Mouse (Mus musculus) heart, embryonic 12.5 days (tissue): ENCODE measurements around the gene Ank3. TPM values are rescaled to one million over a fixed set of nuclear protein-coding genes. Genes with fewer than 3 reads are reported as not detected.

Experiments used
- ATAC-seq: fragments of 200-750 bp; cut with Nextera tagmentation; 2 replicates; pipeline ENCODE4 v1.8.0; 2017; ENCODE audit warnings: moderate TSS enrichment, moderate library complexity; ENCODE audit not compliant: insufficient number of reproducible peaks, low FRiP score
- H3K27ac ChIP-seq: fragments of 300-500 bp; sonication (generic); 2 replicates; pipeline ENCODE4 v1.5.1; 2016; ENCODE audit warnings: mild to moderate bottlenecking, moderate library complexity; ENCODE audit not compliant: poor library complexity, severe bottlenecking
- H3K27me3 ChIP-seq: fragments of 300-500 bp; sonication (generic); replicated peaks from 2 replicates; pipeline ENCODE4 v1.6.1; 2016; ENCODE audit warnings: mild to moderate bottlenecking, moderate library complexity
- H3K36me3 ChIP-seq: fragments of 300-500 bp; sonication (generic); 2 replicates; pipeline ENCODE4 v1.6.1; 2016; ENCODE audit warnings: mild to moderate bottlenecking, moderate library complexity
- H3K4me1 ChIP-seq: fragments of 300-500 bp; sonication (generic); replicated peaks from 2 replicates; pipeline ENCODE4 v1.6.1; 2016; ENCODE audit warnings: mild to moderate bottlenecking
- H3K4me2 ChIP-seq: fragments of 300-500 bp; sonication (generic); 2 replicates; pipeline ENCODE4 v1.6.1; 2016; ENCODE audit warnings: mild to moderate bottlenecking, moderate library complexity
- H3K4me3 ChIP-seq: fragments of 300-500 bp; sonication (generic); 2 replicates; pipeline ENCODE4 v1.5.1; 2016; ENCODE audit warnings: mild to moderate bottlenecking
- H3K9ac ChIP-seq: fragments of 300-500 bp; sonication (generic); 2 replicates; pipeline ENCODE4 v1.6.1; 2016; ENCODE audit warnings: mild to moderate bottlenecking, moderate library complexity
- H3K9me3 ChIP-seq: fragments of 300-500 bp; sonication (generic); replicated peaks from 2 replicates; pipeline ENCODE4 v1.6.1; 2016; ENCODE audit warnings: mild to moderate bottlenecking, moderate library complexity
- WGBS: fragments of 180-500 bp; shearing (Covaris S2); methylation state at CpG from one replicate; pipeline ENCODE4 v1.1.7; 2016; 5-methylcytosine and 5-hydroxymethylcytosine counted together
- polyA plus RNA-seq: library from polyadenylated mRNA; unstranded; fragments of >200 nt; fragmentation: Nextera tagmentation; extraction: Ambion mirVana; gene quantifications from 2 replicates; pipeline ENCODE4 v1.2.1, GENCODE M21; 2016

Gene Ank3
- polyA plus RNA-seq, 1 experiment from 2014 or later, result 61.9 TPM

- H3K4me2 ChIP-seq, result no peak overlapping the region
- no peaks in the 10 kb centered on the region for H3K27me3 ChIP-seq
- H3K27ac ChIP-seq, result no peak overlapping the region; the same call in 1 of the 2 replicates
- H3K4me1 ChIP-seq, result peaks cover 35% of the 10 kb centered on the region
- 0 out of 2 replicates have a peak, but pooled peaks cover 3% of the 10 kb centered on the region for H3K36me3 ChIP-seq
- H3K9ac ChIP-seq, result no peak overlapping the region
- no peaks in the 10 kb centered on the region for H3K9me3 ChIP-seq
- ATAC-seq, result no peak
- H3K4me3 ChIP-seq, result no peak overlapping the region
- WGBS, result 77% methylated on average over 9 of the region's 9 CpGs
Measured at GRCm38 (mm10) chr10:69792400-69792799, 393.8 kb downstream of the Ank3 start.

GRCm38 (mm10) chr10:69793079-69793478, 394.5 kb downstream of the Ank3 start:
- Histone ChIP-seq H3K27ac (no peak overlapping the region), H3K36me3 (0 out of 2 replicates have a peak, but pooled peaks cover 3% of the 10 kb centered on the region), H3K9me3 (no peaks in the 10 kb centered on the region), H3K9ac (no peak overlapping the region), H3K4me2 (no peak overlapping the region), H3K4me3 (no peak overlapping the region), H3K27me3 (no peaks in the 10 kb centered on the region), H3K4me1 (peaks cover 40% of the 10 kb centered on the region)
- 34% methylated on average over 9 of the region's 9 CpGs for WGBS
- ATAC-seq, result peak; percentile 56; the same call in 1 of the 2 replicates

GRCm38 (mm10) chr10:69795656-69796055, 397.1 kb downstream of the Ank3 start:
- Histone ChIP-seq H3K4me3 (no peak overlapping the region), H3K27me3 (no peaks in the 10 kb centered on the region), H3K9me3 (no peaks in the 10 kb centered on the region), H3K4me2 (no peak overlapping the region), H3K9ac (no peak overlapping the region), H3K27ac (peak overlapping the region; percentile 7; the same call in 1 of the 2 replicates), H3K4me1 (peaks cover 43% of the 10 kb centered on the region), H3K36me3 (0 out of 2 replicates have a peak, but pooled peaks cover 3% of the 10 kb centered on the region)
- no peak for ATAC-seq
- 53% methylated on average over 3 of the region's 3 CpGs for WGBS

DNA sequence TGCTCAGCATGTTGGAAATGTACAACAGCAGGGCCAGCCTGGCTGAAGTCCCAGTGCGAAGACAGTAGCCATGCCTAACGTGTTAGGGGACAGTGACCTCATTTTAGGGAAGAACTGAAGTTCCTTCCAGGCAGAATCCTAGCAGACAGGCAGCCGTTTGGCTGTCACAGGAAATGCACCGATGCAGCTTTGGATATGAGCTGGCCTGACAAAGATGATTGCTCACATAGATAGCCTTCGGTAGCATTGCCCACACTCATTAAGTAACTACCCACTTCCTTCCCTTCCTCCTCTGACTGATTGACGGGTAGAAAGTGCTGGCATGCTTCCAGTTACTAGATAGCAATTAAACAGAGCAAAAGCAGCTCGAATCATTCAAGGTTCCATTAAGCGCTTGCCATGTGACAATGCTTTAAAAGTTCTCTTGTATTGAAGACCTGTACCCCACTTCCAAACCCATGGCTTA, 397.9 kb downstream of the Ank3 start:
- WGBS, result 34% methylated on average over 8 of the region's 8 CpGs
- no peak for ATAC-seq
- no peak overlapping the region for H3K9ac ChIP-seq
- H3K4me1 ChIP-seq, result peaks cover 44% of the 10 kb centered on the region
- H3K4me2 ChIP-seq, result no peak overlapping the region
- no peaks in the 10 kb centered on the region for H3K27me3 ChIP-seq
- H3K9me3 ChIP-seq, result no peaks in the 10 kb centered on the region
- H3K4me3 ChIP-seq, result no peak overlapping the region
- H3K27ac ChIP-seq, result peak overlapping the region; percentile 1
- H3K36me3 ChIP-seq, result 0 out of 2 replicates have a peak, but pooled peaks cover 3% of the 10 kb centered on the region

DNA sequence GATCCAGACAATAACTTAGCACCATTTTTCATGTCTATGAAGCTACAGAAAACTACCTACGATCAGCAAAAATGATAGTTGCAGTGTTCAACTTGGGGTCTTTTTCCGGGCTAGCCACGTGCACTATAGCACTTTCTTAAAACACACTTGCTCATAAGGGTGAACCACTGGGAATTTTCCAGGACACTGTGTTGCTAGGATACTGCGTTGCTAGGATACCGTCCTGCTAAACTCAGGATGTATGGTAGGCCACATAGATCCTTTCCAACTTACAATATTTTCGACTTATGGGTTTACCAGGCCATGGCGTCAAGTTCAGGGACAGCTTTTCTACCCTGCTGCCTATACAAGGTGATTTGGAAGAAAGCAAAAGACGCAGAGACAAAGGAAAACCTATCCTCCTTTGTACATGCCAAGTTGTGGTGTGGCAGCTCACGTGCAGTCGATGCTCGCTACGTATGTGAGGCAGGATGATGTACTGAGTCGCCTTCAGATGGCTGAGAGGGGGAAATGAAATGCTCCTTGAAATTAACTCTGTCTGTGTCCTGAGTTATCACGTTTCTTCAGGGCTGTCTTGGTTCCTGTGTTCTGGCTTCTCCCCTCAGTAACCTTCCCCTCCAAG, 404.7 kb downstream of the Ank3 start:
- H3K27me3 ChIP-seq, result no peaks in the 10 kb centered on the region
- H3K36me3 ChIP-seq, result peaks cover 6% of the 10 kb centered on the region
- no peak overlapping the region for H3K27ac ChIP-seq
- no peak for ATAC-seq
- H3K9ac ChIP-seq, result no peak overlapping the region
- no peak overlapping the region for H3K4me3 ChIP-seq
- WGBS, result 89% methylated on average over 14 of the region's 14 CpGs
- peaks cover 17% of the 10 kb centered on the region for H3K4me1 ChIP-seq
- H3K4me2 ChIP-seq, result no peak overlapping the region
- H3K9me3 ChIP-seq, result 0 out of 2 replicates have a peak, but pooled peaks cover 5% of the 10 kb centered on the region

DNA sequence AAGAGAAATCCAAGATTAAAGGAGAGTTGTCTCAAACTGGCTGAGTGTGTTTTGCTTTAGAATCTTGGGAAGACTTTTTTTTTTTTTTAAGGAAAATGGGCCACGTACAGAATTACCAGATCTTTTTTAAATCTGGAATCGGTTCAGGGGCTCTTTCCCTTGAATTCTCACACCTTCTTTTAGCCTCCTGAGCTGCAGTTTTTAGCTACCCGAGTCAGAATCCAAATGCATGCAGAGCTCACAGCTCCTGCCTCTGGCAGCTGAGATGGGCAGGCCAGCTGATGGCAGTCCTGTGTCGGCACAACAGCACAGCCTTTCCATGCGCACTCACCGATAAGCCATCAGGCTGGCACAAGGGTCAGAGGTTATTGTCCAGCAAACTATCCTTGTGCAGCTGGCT, 406.0 kb downstream of the Ank3 start:
- WGBS, result 73% methylated on average over 6 of the region's 6 CpGs
- 0 out of 2 replicates have a peak, but pooled peaks cover 5% of the 10 kb centered on the region for H3K9me3 ChIP-seq
- no peak overlapping the region for H3K4me2 ChIP-seq
- H3K9ac ChIP-seq, result no peak overlapping the region
- no peak overlapping the region for H3K27ac ChIP-seq
- H3K27me3 ChIP-seq, result no peaks in the 10 kb centered on the region
- no peak for ATAC-seq
- H3K4me1 ChIP-seq, result peaks cover 10% of the 10 kb centered on the region
- peaks cover 18% of the 10 kb centered on the region for H3K36me3 ChIP-seq
- no peak overlapping the region for H3K4me3 ChIP-seq

DNA sequence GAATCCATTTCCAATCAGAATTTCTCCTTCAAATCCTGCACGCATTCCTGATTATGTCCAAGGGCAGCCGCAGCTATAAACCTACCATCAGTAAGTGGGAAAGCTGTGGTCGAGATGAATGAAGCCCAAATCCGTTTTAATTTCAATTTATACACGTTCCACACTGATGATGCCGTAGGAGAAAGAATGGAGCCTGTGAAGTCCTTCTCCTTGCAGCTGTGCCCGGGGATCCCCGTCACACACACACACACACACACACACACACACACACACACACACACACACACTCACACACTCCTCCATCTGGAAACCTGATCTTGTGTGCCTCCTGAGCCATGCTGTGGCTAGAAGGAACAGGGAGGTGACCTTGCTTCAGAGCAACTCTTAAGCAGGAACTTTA, 412.2 kb downstream of the Ank3 start:
- ATAC-seq, result no peak
- 0 out of 2 replicates have a peak, but pooled peaks cover 5% of the 10 kb centered on the region for H3K9me3 ChIP-seq
- H3K4me2 ChIP-seq, result no peak overlapping the region
- no peak overlapping the region for H3K9ac ChIP-seq
- H3K27ac ChIP-seq, result no peak overlapping the region
- 85% methylated on average over 8 of the region's 8 CpGs for WGBS
- no peaks in the 10 kb centered on the region for H3K4me1 ChIP-seq
- H3K4me3 ChIP-seq, result no peak overlapping the region
- no peaks in the 10 kb centered on the region for H3K27me3 ChIP-seq
- H3K36me3 ChIP-seq, result peaks cover 56% of the 10 kb centered on the region

GRCm38 (mm10) chr10:69813823-69814522, 415.4 kb downstream of the Ank3 start:
- Histone ChIP-seq H3K36me3 (peaks cover 55% of the 10 kb centered on the region), H3K27ac (no peak overlapping the region), H3K4me2 (no peak overlapping the region), H3K27me3 (no peaks in the 10 kb centered on the region), H3K4me3 (no peak overlapping the region), H3K9ac (no peak overlapping the region), H3K9me3 (no peaks in the 10 kb centered on the region), H3K4me1 (no peaks in the 10 kb centered on the region)
- ATAC-seq, result no peak
- 75% methylated on average over 6 of the region's 6 CpGs for WGBS

DNA sequence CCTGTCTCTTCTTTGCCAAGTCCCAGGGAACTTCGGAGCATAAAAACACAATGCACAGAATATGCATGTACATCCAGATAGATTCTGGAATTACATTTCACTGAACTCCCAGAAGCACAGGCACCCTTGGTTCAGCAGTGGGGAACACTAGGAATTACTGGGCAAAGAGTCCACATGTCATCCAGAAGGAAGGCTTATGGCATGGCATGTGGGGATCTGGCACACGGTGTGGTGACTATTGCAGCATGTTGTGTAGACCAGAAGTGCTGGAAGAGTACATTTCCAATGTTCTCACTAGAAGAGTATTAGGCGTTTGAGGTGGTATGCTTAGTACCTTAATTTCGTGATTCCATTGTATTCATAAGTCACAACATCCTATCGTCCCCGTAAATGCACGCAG, 422.7 kb downstream of the Ank3 start:
- Histone ChIP-seq H3K9ac (no peak overlapping the region), H3K4me2 (no peak overlapping the region), H3K4me3 (no peak overlapping the region), H3K27ac (no peak overlapping the region), H3K27me3 (no peaks in the 10 kb centered on the region), H3K36me3 (peaks cover 55% of the 10 kb centered on the region), H3K4me1 (0 out of 2 replicates have a peak, but pooled peaks cover 3% of the 10 kb centered on the region), H3K9me3 (no peaks in the 10 kb centered on the region)
- WGBS, result 86% methylated on average over 7 of the region's 7 CpGs
- ATAC-seq, result no peak

GRCm38 (mm10) chr10:69828770-69829169, 430.2 kb downstream of the Ank3 start:
- Histone ChIP-seq H3K4me2 (no peak overlapping the region), H3K9ac (no peak overlapping the region), H3K9me3 (no peaks in the 10 kb centered on the region), H3K36me3 (peaks cover 21% of the 10 kb centered on the region), H3K4me1 (peaks cover 30% of the 10 kb centered on the region), H3K27ac (peak overlapping the region; percentile 76), H3K4me3 (no peak overlapping the region), H3K27me3 (no peaks in the 10 kb centered on the region)
- 43% methylated on average over 2 of the region's 2 CpGs for WGBS
- no peak for ATAC-seq

- no peak for ATAC-seq
- Histone ChIP-seq H3K9me3 (no peaks in the 10 kb centered on the region), H3K36me3 (peaks cover 16% of the 10 kb centered on the region), H3K27me3 (no peaks in the 10 kb centered on the region), H3K4me2 (no peak overlapping the region), H3K4me3 (no peak overlapping the region), H3K27ac (peak overlapping the region; percentile 76), H3K9ac (no peak overlapping the region), H3K4me1 (peaks cover 30% of the 10 kb centered on the region)
- 54% methylated on average over 3 of the region's 3 CpGs for WGBS
Measured at GRCm38 (mm10) chr10:69829236-69829635, 430.7 kb downstream of the Ank3 start.
